Mouse (Mus musculus): ENCODE measurements around the gene Nus1. TPM values are rescaled to one million over a fixed set of nuclear protein-coding genes. Genes with fewer than 3 reads are reported as not detected.
A peak's percentile ranks its signal among the peaks of the same experiment; 100 is the strongest.

The Nus1 gene
- polyA plus RNA-seq, 1 experiment from 2014 or later: 16.9 TPM

DNA sequence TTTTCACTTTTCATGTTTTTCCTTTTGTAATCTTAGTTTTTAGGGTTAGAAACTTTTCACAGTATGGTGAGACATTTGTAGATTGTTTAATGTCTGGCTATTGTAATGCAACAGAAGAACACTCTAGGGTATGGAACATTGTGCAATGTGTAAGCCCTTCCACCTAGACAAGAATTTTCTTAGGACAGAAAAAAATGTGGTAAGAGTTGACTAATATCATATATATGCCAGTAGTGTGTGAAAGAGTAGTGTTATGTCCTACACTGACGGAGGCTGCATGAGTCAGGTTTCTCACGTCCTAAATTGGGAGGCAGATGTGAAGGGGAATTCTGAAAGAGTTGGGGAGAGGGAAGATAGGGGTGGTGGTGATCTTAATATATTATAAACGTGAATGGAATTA is 17.6 kb upstream of the Nus1 start:
- Histone ChIP-seq H3K4me3 (ENCODE audit: low read depth, low read length) (no peak overlapping the region), H3K27ac (ENCODE audit: low read depth, low read length) (no peak overlapping the region), H3K36me3 (ENCODE audit: control insufficient read depth, insufficient read depth, low read length) (no peaks in the 10 kb centered on the region), H3K4me2 (ENCODE audit: low read depth, low read length, severe bottlenecking) (no peak overlapping the region), H3K4me1 (replicated peaks; ENCODE audit: control insufficient read depth, insufficient read depth, low read length) (no peaks in the 10 kb centered on the region), H3K9ac (ENCODE audit: low read length) (no peak overlapping the region), H3K9me3 (ENCODE audit: control insufficient read depth, low read length) (no peaks in the 10 kb centered on the region), H3K27me3 (ENCODE audit: control insufficient read depth, insufficient read depth, low read length) (no peaks in the 10 kb centered on the region)
- DNase-seq (ENCODE audit: low spot score): no peak
- no peak for ATAC-seq (replicated peaks; ENCODE audit: low FRiP score)
- WGBS: 65% methylated on average over 3 of the region's 3 CpGs

DNA sequence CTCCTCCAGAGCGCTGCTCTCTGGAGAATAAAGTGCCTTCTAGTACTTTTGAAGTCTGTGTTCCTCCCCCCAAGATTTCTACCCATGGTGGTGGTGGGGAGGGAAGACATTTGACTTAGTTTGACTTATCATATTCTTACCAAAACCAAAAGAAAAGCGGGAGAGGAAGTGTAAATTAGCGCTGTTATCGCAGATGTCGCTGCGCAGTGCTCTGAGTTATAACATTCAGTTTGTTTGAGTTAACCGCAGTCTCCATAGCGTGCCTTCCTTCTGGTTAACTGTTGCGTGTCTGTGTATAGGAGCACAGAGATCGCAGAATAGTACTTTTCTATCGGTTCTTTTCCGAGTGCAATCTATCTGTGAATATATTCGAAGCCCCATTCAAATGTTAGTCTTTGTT is 12.2 kb upstream of the Nus1 start:
- H3K27me3 ChIP-seq (ENCODE audit: control insufficient read depth, insufficient read depth, low read length): no peaks in the 10 kb centered on the region
- no peak overlapping the region for H3K4me2 ChIP-seq (ENCODE audit: low read depth, low read length, severe bottlenecking)
- H3K4me1 ChIP-seq (replicated peaks; ENCODE audit: control insufficient read depth, insufficient read depth, low read length): no peaks in the 10 kb centered on the region
- H3K36me3 ChIP-seq (ENCODE audit: control insufficient read depth, insufficient read depth, low read length): no peaks in the 10 kb centered on the region
- no peak overlapping the region for H3K27ac ChIP-seq (ENCODE audit: low read depth, low read length)
- ATAC-seq (replicated peaks; ENCODE audit: low FRiP score) (no peak), DNase-seq (ENCODE audit: low spot score) (no peak)
- no peak overlapping the region for H3K9ac ChIP-seq (ENCODE audit: low read length)
- H3K9me3 ChIP-seq (ENCODE audit: control insufficient read depth, low read length): no peaks in the 10 kb centered on the region
- H3K4me3 ChIP-seq (ENCODE audit: low read depth, low read length): no peak overlapping the region
- WGBS: 92% methylated on average over 13 of the region's 13 CpGs

DNA sequence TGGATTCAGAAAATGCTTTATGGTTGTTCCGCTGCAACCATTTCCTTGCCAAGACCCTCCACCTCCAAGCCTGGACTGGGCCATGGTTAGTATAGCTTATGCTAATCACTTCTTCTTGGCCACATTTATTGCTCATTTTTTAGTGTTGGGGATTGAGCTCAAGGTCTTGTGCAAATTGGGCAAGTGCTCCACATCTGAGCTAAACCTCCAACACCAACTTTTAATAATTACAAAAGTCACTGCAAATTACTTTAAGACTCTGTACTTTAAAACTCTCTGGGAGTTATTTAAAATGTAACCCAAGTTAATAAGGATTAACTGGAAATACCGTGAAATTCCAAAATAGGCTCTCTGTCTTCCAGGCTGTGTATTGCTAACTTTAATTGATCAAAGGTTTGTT is 9.8 kb upstream of the Nus1 start:
- Histone ChIP-seq H3K9ac (ENCODE audit: low read length) (no peak overlapping the region), H3K27me3 (ENCODE audit: control insufficient read depth, insufficient read depth, low read length) (no peaks in the 10 kb centered on the region), H3K27ac (ENCODE audit: low read depth, low read length) (no peak overlapping the region), H3K4me2 (ENCODE audit: low read depth, low read length, severe bottlenecking) (no peak overlapping the region), H3K9me3 (ENCODE audit: control insufficient read depth, low read length) (no peaks in the 10 kb centered on the region), H3K36me3 (ENCODE audit: control insufficient read depth, insufficient read depth, low read length) (no peaks in the 10 kb centered on the region), H3K4me1 (replicated peaks; ENCODE audit: control insufficient read depth, insufficient read depth, low read length) (no peaks in the 10 kb centered on the region), H3K4me3 (ENCODE audit: low read depth, low read length) (no peak overlapping the region)
- WGBS: 89% methylated on average over 2 of the region's 2 CpGs
- ATAC-seq (replicated peaks; ENCODE audit: low FRiP score): no peak
- DNase-seq (ENCODE audit: low spot score): no peak

DNA sequence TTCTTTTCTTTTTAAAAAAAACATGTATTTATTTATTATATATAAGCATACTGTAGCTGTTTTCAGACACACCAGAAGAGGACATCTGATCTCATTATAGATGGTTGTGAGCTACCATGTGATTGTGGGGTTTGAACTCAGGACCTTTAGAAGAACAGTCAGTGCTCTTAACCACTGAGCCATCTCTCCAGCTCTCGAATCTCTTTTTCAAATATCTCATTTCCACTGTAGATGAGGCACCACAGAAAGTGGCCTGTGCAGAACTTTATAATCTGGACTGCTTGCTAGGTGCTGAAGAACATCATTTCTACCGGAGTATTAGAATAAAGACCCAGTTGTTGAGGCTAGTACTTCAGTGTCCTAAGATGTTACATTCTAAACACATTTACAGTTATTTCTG is 2.3 kb upstream of the Nus1 start:
- no peak for ATAC-seq (replicated peaks; ENCODE audit: low FRiP score)
- Histone ChIP-seq H3K36me3 (ENCODE audit: control insufficient read depth, insufficient read depth, low read length) (no peaks in the 10 kb centered on the region), H3K4me3 (ENCODE audit: low read depth, low read length) (no peak overlapping the region), H3K9me3 (ENCODE audit: control insufficient read depth, low read length) (no peaks in the 10 kb centered on the region), H3K4me1 (replicated peaks; ENCODE audit: control insufficient read depth, insufficient read depth, low read length) (peaks cover 6% of the 10 kb centered on the region; the same call in 1 of the 2 replicates), H3K27me3 (ENCODE audit: control insufficient read depth, insufficient read depth, low read length) (no peaks in the 10 kb centered on the region), H3K9ac (ENCODE audit: low read length) (no peak overlapping the region), H3K27ac (ENCODE audit: low read depth, low read length) (no peak overlapping the region), H3K4me2 (ENCODE audit: low read depth, low read length, severe bottlenecking) (no peak overlapping the region)
- 88% methylated on average over 2 of the region's 2 CpGs for WGBS
- no peak for DNase-seq (ENCODE audit: low spot score)

DNA sequence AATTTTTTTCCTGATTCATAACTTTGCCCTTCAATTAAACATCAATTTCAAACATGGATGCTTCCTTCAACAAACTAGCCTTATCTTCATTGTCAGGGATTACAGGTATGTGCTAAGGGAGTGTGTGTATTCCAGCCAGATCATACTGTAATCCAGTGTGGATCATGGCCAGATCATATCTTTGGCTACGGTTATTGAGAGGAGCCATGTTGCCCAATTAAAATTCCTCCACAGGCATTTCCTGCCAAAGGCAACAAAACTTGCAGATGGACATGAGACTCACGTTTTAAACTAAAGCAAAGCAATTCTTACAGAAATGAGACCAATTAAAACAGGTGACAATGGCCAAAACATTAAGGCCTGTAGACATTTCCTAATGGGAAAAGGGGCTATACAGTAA is 889 bp upstream of the Nus1 start:
- Histone ChIP-seq H3K27ac (ENCODE audit: low read depth, low read length) (no peak overlapping the region), H3K4me2 (ENCODE audit: low read depth, low read length, severe bottlenecking) (peak overlapping the region; percentile 51), H3K4me3 (ENCODE audit: low read depth, low read length) (peak overlapping the region; percentile 98; the same call in 1 of the 2 replicates), H3K36me3 (ENCODE audit: control insufficient read depth, insufficient read depth, low read length) (no peaks in the 10 kb centered on the region), H3K4me1 (replicated peaks; ENCODE audit: control insufficient read depth, insufficient read depth, low read length) (peaks cover 6% of the 10 kb centered on the region; the same call in 1 of the 2 replicates), H3K9ac (ENCODE audit: low read length) (no peak overlapping the region; the same call in 1 of the 2 replicates), H3K27me3 (ENCODE audit: control insufficient read depth, insufficient read depth, low read length) (no peaks in the 10 kb centered on the region), H3K9me3 (ENCODE audit: control insufficient read depth, low read length) (no peaks in the 10 kb centered on the region)
- DNase-seq (ENCODE audit: low spot score): no peak
- ATAC-seq (replicated peaks; ENCODE audit: low FRiP score): no peak
- WGBS: 75% methylated on average over 2 of the region's 2 CpGs

DNA sequence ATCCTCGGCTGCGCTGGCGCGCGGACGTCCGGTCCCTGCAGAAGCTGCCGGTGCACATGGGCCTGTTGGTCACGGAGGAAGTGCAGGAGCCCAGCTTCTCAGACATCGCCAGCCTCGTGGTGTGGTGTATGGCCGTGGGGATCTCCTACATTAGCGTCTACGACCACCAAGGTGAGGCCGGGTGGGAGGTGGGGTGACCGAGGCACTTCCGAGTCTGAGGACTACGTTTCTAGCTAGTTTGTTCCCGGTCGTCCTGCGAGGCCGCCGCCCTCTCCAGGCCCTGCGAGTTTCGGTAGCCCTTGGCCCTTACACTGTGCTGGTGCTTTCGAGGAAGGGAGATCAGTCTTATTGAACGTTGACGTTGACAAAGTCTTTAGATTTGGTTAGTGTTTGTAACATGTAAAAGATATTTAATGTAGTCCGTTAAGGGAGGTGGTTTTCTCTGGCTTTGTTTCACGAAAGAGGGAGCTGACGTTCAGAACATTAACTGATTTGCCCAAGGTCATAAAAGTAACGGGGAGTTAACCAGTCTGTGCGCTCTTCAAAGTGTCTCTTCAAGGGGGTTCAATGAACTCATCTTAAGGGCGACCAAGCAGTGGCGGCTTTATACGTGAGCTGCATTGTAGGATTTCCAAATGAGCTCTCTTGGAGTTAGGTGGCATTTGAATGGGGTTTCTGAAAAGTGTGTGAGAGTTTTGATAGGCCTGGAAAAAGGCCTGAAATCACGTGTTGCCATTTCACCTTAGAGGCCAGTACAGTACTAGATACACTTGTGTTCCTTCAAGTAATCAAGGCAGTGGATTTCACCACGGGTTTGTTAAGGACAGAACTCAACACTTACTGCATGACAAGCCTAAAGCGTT is 882 bp downstream of the Nus1 start:
- no peak for DNase-seq (ENCODE audit: low spot score)
- ATAC-seq (replicated peaks; ENCODE audit: low FRiP score): peak; percentile 63
- Histone ChIP-seq H3K9me3 (ENCODE audit: control insufficient read depth, low read length) (no peaks in the 10 kb centered on the region), H3K4me1 (replicated peaks; ENCODE audit: control insufficient read depth, insufficient read depth, low read length) (peaks cover 6% of the 10 kb centered on the region; the same call in 1 of the 2 replicates), H3K4me2 (ENCODE audit: low read depth, low read length, severe bottlenecking) (peak overlapping the region; percentile 59), H3K27me3 (ENCODE audit: control insufficient read depth, insufficient read depth, low read length) (no peaks in the 10 kb centered on the region), H3K36me3 (ENCODE audit: control insufficient read depth, insufficient read depth, low read length) (no peaks in the 10 kb centered on the region), H3K27ac (ENCODE audit: low read depth, low read length) (peak overlapping the region; percentile 76), H3K4me3 (ENCODE audit: low read depth, low read length) (peak overlapping the region; percentile 98), H3K9ac (ENCODE audit: low read length) (peak overlapping the region; percentile 93)
- 2% methylated on average over 39 of the region's 39 CpGs for WGBS

GRCm38 (mm10) chr10:52418931-52419330 is 1.6 kb downstream of the Nus1 start:
- WGBS: 77% methylated on average over 5 of the region's 5 CpGs
- no peak for ATAC-seq (replicated peaks; ENCODE audit: low FRiP score)

GRCm38 (mm10) chr10:52419402-52419801 is 2.1 kb downstream of the Nus1 start:
- no peaks in the 10 kb centered on the region for H3K27me3 ChIP-seq (ENCODE audit: control insufficient read depth, insufficient read depth, low read length)
- 89% methylated on average over 4 of the region's 4 CpGs for WGBS
- peaks cover 6% of the 10 kb centered on the region; the same call in 1 of the 2 replicates for H3K4me1 ChIP-seq (replicated peaks; ENCODE audit: control insufficient read depth, insufficient read depth, low read length)
- no peaks in the 10 kb centered on the region for H3K36me3 ChIP-seq (ENCODE audit: control insufficient read depth, insufficient read depth, low read length)
- no peak overlapping the region for H3K9ac ChIP-seq (ENCODE audit: low read length)
- H3K9me3 ChIP-seq (ENCODE audit: control insufficient read depth, low read length): no peaks in the 10 kb centered on the region
- H3K4me2 ChIP-seq (ENCODE audit: low read depth, low read length, severe bottlenecking): peak overlapping the region; percentile 59; the same call in 1 of the 2 replicates
- no peak overlapping the region for H3K27ac ChIP-seq (ENCODE audit: low read depth, low read length)
- DNase-seq (ENCODE audit: low spot score) (no peak), ATAC-seq (replicated peaks; ENCODE audit: low FRiP score) (no peak)
- H3K4me3 ChIP-seq (ENCODE audit: low read depth, low read length): no peak overlapping the region

More at GRCm38 (mm10) chr10:52418931-52419330, 1.6 kb downstream of the Nus1 start:
- Histone ChIP-seq H3K4me1 (replicated peaks; ENCODE audit: control insufficient read depth, insufficient read depth, low read length) (peaks cover 6% of the 10 kb centered on the region; the same call in 1 of the 2 replicates), H3K4me3 (ENCODE audit: low read depth, low read length) (peak overlapping the region; percentile 98), H3K9ac (ENCODE audit: low read length) (peak overlapping the region; percentile 93; the same call in 1 of the 2 replicates), H3K27me3 (ENCODE audit: control insufficient read depth, insufficient read depth, low read length) (no peaks in the 10 kb centered on the region), H3K4me2 (ENCODE audit: low read depth, low read length, severe bottlenecking) (peak overlapping the region; percentile 59), H3K9me3 (ENCODE audit: control insufficient read depth, low read length) (no peaks in the 10 kb centered on the region), H3K27ac (ENCODE audit: low read depth, low read length) (no peak overlapping the region), H3K36me3 (ENCODE audit: control insufficient read depth, insufficient read depth, low read length) (no peaks in the 10 kb centered on the region)
- DNase-seq (ENCODE audit: low spot score): no peak

All from forebrain, embryonic 11.5 days (tissue).